Mouse (Mus musculus) stomach, embryonic 15.5 days (tissue): ENCODE results near the gene Tulp1. TPM values are rescaled to one million over a fixed set of nuclear protein-coding genes. Genes with fewer than 3 reads are reported as not detected.
"Not testable (repeated sequence)": the region's sequence is repeated elsewhere in the genome, so short reads cannot be mapped to it uniquely, and the experiment has no call there.

Source experiments
- ATAC-seq: fragments of 200-750 bp; cut with Nextera tagmentation; 2 replicates; pipeline ENCODE4 v1.8.0; 2017; ENCODE audit warnings: low read depth, moderate number of reproducible peaks, moderate TSS enrichment; ENCODE audit not compliant: insufficient read depth, low FRiP score
- H3K27ac ChIP-seq: fragments of 300-500 bp; sonication (generic); 2 replicates; pipeline ENCODE4 v1.5.1; 2015; ENCODE audit warnings: mild to moderate bottlenecking, inconsistent platforms
- H3K27me3 ChIP-seq: fragments of 300-500 bp; sonication (generic); replicated peaks from 2 replicates; pipeline ENCODE4 v1.6.1; 2015; ENCODE audit warnings: inconsistent platforms
- H3K36me3 ChIP-seq: fragments of 300-500 bp; sonication (generic); 2 replicates; pipeline ENCODE4 v1.6.1; 2015; ENCODE audit warnings: inconsistent platforms
- H3K4me1 ChIP-seq: fragments of 300-500 bp; sonication (generic); 2 replicates; pipeline ENCODE4 v1.6.1; 2015; ENCODE audit warnings: inconsistent platforms
- H3K4me2 ChIP-seq: fragments of 300-500 bp; sonication (generic); 2 replicates; pipeline ENCODE4 v1.6.1; 2015; ENCODE audit warnings: mild to moderate bottlenecking, inconsistent platforms
- H3K4me3 ChIP-seq: fragments of 300-500 bp; sonication (generic); replicated peaks from 2 replicates; pipeline ENCODE4 v1.5.1; 2015; ENCODE audit warnings: inconsistent platforms
- H3K9ac ChIP-seq: fragments of 300-500 bp; sonication (generic); 2 replicates; pipeline ENCODE4 v1.6.1; 2015; ENCODE audit warnings: inconsistent platforms
- H3K9me3 ChIP-seq: fragments of 300-500 bp; sonication (generic); 2 replicates; pipeline ENCODE4 v1.6.1; 2016; ENCODE audit warnings: inconsistent platforms
- WGBS: fragments of 180-500 bp; shearing (Covaris S2); methylation state at CpG from one replicate; pipeline ENCODE4 v1.1.7; 2015; 5-methylcytosine and 5-hydroxymethylcytosine counted together
- polyA plus RNA-seq: library from polyadenylated mRNA; unstranded; fragments of >200 nt; fragmentation: Nextera tagmentation; extraction: Ambion mirVana; gene quantifications from 2 replicates; pipeline ENCODE4 v1.2.1, GENCODE M21; 2015

Gene Tulp1
- polyA plus RNA-seq, 1 experiment from 2014 or later = 4.2 TPM

DNA sequence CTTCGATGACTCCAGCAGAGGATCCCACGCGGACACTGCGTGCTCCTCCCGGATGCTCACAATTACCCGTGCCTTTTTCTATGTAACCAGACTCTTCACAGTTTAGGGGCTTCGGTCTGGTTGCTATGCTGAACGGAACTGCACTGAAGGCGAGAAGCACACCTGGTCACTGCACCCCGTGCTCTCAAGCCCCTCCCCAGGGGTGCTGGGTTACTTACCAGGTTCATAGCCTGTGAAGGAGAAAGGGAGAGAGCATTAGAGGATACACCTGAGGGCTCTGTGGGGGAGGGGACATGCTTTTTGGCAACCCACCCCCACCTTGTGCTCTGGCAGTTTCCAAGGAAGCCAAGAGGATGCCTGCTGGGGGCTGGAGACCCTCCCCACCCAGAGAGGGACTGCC is 29.8 kb downstream of the Tulp1 start:
- H3K36me3 ChIP-seq = peaks cover 45% of the 10 kb centered on the region
- H3K9ac ChIP-seq = no peak overlapping the region
- no peak overlapping the region for H3K4me2 ChIP-seq
- 72% methylated on average over 10 of the region's 10 CpGs for WGBS
- H3K9me3 ChIP-seq = no peaks in the 10 kb centered on the region
- no peak overlapping the region; the same call in 1 of the 2 replicates for H3K27ac ChIP-seq
- ATAC-seq = no peak
- no peaks in the 10 kb centered on the region for H3K27me3 ChIP-seq
- H3K4me3 ChIP-seq = no peak overlapping the region
- H3K4me1 ChIP-seq = peaks cover 33% of the 10 kb centered on the region

GRCm38 (mm10) chr17:28332915-28333546 is 32.0 kb downstream of the Tulp1 start:
- no peak overlapping the region for H3K4me2 ChIP-seq
- H3K4me3 ChIP-seq = no peak overlapping the region
- no peaks in the 10 kb centered on the region for H3K27me3 ChIP-seq
- H3K9me3 ChIP-seq = no peaks in the 10 kb centered on the region
- 40% methylated on average over 31 of the region's 31 CpGs for WGBS
- H3K27ac ChIP-seq = peak overlapping the region; percentile 48; the same call in 1 of the 2 replicates
- ATAC-seq = no peak
- H3K4me1 ChIP-seq = peaks cover 28% of the 10 kb centered on the region
- no peak overlapping the region for H3K9ac ChIP-seq
- H3K36me3 ChIP-seq = peaks cover 37% of the 10 kb centered on the region

- Histone ChIP-seq H3K9ac (no peak overlapping the region), H3K36me3 (peaks cover 32% of the 10 kb centered on the region), H3K4me3 (no peak overlapping the region), H3K27ac (peak overlapping the region; percentile 37), H3K27me3 (no peaks in the 10 kb centered on the region), H3K4me1 (peaks cover 35% of the 10 kb centered on the region), H3K9me3 (no peaks in the 10 kb centered on the region), H3K4me2 (no peak overlapping the region)
- no peak for ATAC-seq
- 52% methylated on average over 13 of the region's 13 CpGs for WGBS
Observed at GRCm38 (mm10) chr17:28332113-28332914, 32.7 kb downstream of the Tulp1 start.

GRCm38 (mm10) chr17:28331241-28332112 is 33.5 kb downstream of the Tulp1 start:
- Histone ChIP-seq H3K27ac (peak overlapping the region; percentile 37), H3K4me3 (no peak overlapping the region)

DNA sequence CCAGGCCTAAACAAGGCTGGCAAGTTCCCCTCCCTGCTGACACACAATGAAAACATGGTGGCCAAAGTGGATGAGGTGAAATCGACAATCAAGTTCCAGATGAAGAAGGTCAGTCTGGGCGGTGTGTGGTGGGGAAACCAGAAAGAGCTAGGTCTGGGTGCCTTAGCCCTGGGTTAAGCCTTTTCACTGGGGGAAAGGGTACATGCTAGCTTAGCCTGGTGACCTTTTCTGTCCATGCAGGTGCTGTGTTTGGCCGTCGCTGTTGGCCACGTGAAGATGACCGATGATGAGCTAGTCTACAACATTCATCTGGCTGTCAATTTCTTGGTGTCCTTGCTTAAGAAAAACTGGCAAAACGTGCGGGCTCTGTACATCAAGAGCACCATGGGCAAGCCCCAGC is 34.4 kb downstream of the Tulp1 start:
- peak overlapping the region; percentile 75; the same call in 1 of the 2 replicates for H3K4me2 ChIP-seq
- not testable (repeated sequence) for H3K4me3 ChIP-seq, H3K9ac ChIP-seq, ATAC-seq, H3K27me3 ChIP-seq, H3K9me3 ChIP-seq
- H3K4me1 ChIP-seq = peaks cover 42% of the 10 kb centered on the region
- H3K36me3 ChIP-seq = peaks cover 22% of the 10 kb centered on the region
- 0 out of 2 replicates have a peak overlapping the region, but pooled peaks have one; percentile 35 for H3K27ac ChIP-seq
- WGBS = 36% methylated on average over 8 of the region's 8 CpGs

More at GRCm38 (mm10) chr17:28331241-28332112, 33.5 kb downstream of the Tulp1 start:
- Histone ChIP-seq H3K4me1 (peaks cover 42% of the 10 kb centered on the region), H3K36me3 (peaks cover 28% of the 10 kb centered on the region), H3K9ac (no peak overlapping the region), H3K4me2 (no peak overlapping the region), H3K27me3 (no peaks in the 10 kb centered on the region), H3K9me3 (no peaks in the 10 kb centered on the region)
- no peak for ATAC-seq
- WGBS = 38% methylated on average over 5 of the region's 7 CpGs

DNA sequence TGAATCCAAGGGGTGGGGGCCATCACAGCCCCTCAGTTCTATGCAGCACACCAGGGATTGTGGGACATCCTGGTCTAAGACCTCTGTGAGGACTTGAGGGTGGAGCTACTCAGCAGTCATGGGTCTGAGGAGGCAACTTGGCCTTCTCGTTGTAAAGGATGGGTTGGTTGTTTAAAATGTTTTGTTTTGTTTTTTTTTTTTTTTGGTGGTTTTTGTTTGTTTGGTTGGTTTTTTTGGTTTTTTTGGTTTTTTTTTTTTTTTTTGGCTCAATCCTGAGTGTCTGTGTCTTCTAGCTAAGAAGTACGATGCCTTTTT is 34.8 kb downstream of the Tulp1 start:
- Histone ChIP-seq H3K27ac (peak overlapping the region; percentile 96), H3K9ac (peak overlapping the region; percentile 94; the same call in 1 of the 2 replicates), H3K4me2 (peak overlapping the region; percentile 75), H3K4me1 (peaks cover 42% of the 10 kb centered on the region), H3K9me3 (no peaks in the 10 kb centered on the region), H3K27me3 (no peaks in the 10 kb centered on the region), H3K36me3 (peaks cover 23% of the 10 kb centered on the region), H3K4me3 (peak overlapping the region; percentile 82)
- WGBS = 31% methylated on average over 2 of the region's 2 CpGs
- no peak for ATAC-seq

DNA sequence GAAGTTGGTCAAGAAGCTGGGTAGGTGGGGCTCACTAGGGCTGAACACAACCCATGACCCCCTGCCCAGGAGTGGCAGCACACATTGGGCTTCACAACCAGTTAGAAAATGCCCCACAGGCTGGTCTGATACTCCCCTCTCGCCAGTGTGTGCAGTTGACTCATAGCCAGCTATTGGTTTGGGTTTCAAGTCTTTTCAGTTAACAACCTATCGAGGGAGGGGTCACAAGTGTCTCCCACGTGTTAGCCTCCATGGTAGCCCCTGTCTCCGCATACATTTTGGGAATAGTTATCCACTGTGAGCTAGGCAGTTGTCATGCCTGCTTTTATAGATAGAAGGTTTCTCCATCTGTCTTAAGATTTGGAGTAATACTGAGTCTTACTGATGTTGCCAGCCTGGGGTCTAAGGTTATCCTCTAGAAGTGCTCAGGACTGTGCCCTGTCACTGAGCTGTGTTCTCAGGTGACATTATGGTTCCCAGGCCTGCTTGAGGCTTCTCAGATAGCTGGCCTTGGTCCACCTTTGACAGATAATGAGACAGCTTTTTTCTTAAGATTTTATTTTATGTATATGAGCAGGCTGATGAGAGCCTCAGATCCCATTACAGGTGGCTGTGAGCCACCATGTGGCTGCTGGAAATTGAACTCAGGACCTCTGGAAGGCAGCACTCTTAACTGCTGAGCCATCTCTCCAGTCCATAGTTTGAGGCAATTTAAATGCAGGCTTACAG is 35.4 kb downstream of the Tulp1 start:
- no peak for ATAC-seq
- peaks cover 42% of the 10 kb centered on the region for H3K4me1 ChIP-seq
- 4% methylated on average over 4 of the region's 4 CpGs for WGBS
- peak overlapping the region; percentile 75 for H3K4me2 ChIP-seq
- no peaks in the 10 kb centered on the region for H3K27me3 ChIP-seq
- H3K36me3 ChIP-seq = peaks cover 21% of the 10 kb centered on the region
- H3K27ac ChIP-seq = peak overlapping the region; percentile 96
- H3K4me3 ChIP-seq = peak overlapping the region; percentile 82
- H3K9ac ChIP-seq = peak overlapping the region; percentile 94
- no peaks in the 10 kb centered on the region for H3K9me3 ChIP-seq

- no peak for ATAC-seq
- H3K27ac ChIP-seq = peak overlapping the region; percentile 96
- under 1% methylated on average over 25 of the region's 25 CpGs for WGBS
- H3K36me3 ChIP-seq = peaks cover 27% of the 10 kb centered on the region
- peak overlapping the region; percentile 75 for H3K4me2 ChIP-seq
- H3K27me3 ChIP-seq = no peaks in the 10 kb centered on the region
- peak overlapping the region; percentile 82 for H3K4me3 ChIP-seq
- H3K9me3 ChIP-seq = no peaks in the 10 kb centered on the region
- H3K4me1 ChIP-seq = peaks cover 42% of the 10 kb centered on the region
- peak overlapping the region; percentile 94 for H3K9ac ChIP-seq
Observed at GRCm38 (mm10) chr17:28328946-28329345, 36.1 kb downstream of the Tulp1 start.

DNA sequence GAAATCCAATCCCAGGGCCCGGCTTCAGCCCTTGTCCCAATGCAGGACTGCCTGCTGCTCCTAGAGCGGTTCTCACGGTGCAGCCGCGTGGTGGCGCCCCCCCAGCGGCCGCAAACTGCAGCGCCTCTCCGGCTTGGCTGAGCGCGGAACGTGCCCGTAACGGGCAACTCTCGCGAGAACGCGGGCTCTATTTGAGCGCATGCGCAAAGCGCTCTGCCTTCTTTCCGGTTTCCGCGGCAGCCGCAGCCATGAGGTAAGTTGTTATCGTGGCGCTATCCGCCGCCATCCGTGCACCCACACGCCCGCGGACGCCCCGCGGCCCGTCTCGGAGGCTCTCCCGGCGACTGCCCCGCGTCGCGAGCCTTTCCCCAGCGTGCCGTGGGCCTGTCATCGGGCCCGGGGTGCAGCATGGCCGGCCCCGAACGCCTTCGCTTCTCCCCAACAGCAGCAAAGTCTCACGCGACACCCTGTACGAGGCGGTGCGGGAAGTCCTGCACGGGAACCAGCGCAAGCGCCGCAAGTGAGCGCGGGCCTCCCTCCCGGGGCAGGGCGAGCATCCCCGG is 36.6 kb downstream of the Tulp1 start, which contains the start of gene Rpl10a:
Rpl10a (plus strand) TSS at position 106 of the 563 bp plus-strand sequence.
- peak within 1 kb of the TSS; percentile 82 for H3K4me3 ChIP-seq
- peak within 1 kb of the TSS; percentile 96 for H3K27ac ChIP-seq
- no peaks in the 10 kb centered on the region for H3K9me3 ChIP-seq
- peak within 1 kb of the TSS; percentile 94 for H3K9ac ChIP-seq
- H3K4me1 ChIP-seq = peaks cover 37% of the 10 kb centered on the region
- ATAC-seq = peak; percentile 82
- whole genome bisulfite sequencing = under 1% methylated on average over 67 of the region's 67 CpGs
- H3K36me3 ChIP-seq = peaks cover 30% of the 10 kb centered on the region
- H3K27me3 ChIP-seq = no peaks in the 10 kb centered on the region
- H3K4me2 ChIP-seq = peak within 1 kb of the TSS; percentile 75

DNA sequence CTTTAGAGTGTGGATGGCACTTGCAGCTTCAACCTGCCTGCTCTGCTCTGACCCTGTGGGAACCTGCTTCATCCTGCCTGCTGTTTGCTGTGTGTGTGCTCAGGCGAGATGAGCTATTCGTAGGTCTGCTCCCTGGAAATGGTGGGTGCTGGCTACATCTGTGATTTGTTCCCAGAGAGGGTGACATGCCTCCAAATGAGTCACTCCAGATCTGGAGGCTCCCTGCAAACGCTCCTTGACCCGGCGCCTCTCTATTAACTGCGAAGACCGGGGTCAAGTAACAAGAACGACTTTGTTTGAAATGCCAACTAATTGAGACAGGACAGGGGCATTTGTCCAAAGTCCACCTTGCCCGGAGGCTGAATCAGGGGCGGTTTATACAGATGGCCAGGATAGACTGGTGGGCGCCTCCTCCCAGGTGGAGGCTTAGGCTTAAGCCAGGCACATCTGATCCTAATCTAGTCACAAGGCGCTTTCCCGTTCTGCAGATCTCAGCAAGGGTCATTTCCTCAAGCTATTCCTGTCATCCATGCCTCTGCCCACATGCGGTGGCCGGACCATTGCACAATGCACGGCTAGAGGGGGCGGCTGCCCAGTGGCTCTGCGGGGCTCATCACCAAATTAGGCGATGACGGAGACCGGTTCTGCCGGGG is 37.2 kb downstream of the Tulp1 start:
- Histone ChIP-seq H3K4me3 (peak overlapping the region; percentile 82), H3K4me2 (peak overlapping the region; percentile 75), H3K9ac (peak overlapping the region; percentile 66), H3K27ac (peak overlapping the region; percentile 96), H3K36me3 (peaks cover 26% of the 10 kb centered on the region), H3K9me3 (no peaks in the 10 kb centered on the region), H3K27me3 (no peaks in the 10 kb centered on the region), H3K4me1 (peaks cover 30% of the 10 kb centered on the region)
- peak; percentile 23 for ATAC-seq
- WGBS = 7% methylated on average over 22 of the region's 22 CpGs
